Comparison of ENCODE assay signal across 9 mouse cellular contexts in the genomic region with DNA sequence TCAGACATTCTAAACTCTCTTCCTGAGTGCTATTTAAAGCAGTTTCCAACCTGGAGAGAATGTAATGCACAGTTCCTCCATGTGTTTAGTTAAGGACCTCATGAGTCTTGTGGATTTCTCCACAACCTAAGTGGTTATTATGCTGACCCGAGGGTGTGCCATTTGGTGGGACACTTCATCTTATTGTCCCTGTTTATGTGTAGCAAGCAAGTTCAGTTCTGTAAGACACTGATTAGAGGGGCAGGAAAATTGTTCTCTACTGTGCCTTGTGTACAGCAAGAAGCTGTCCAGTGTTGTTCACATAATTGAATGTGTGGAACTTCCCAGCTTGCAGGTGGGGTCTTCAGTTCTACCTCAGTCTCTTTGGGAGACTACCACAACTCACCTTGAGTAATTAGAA. TPM values are rescaled to one million over a fixed set of nuclear protein-coding genes. Genes with fewer than 3 reads are reported as not detected.
DNase-seq lines count a peak whose midpoint lies in the region; ATAC-seq lines count a peak whose summit lies in the region.
"Had no signal": no experiment of that assay in that cellular context is flagged by ENCODE, and none has a peak within 500 bp of the region (broad histone marks: within the 10 kb centered on the region; RNA-seq: fewer than 3 reads in every experiment).

No protein-coding gene starts in this region.

- no peaks in the 10 kb centered on the region for H3K9me3 ChIP-seq in heart, embryonic 14.5 days (ENCODE audit: control insufficient read depth, low read length)
- no peaks in the 10 kb centered on the region for H3K9me3 ChIP-seq in embryonic facial prominence, embryonic 14.5 days (ENCODE audit: control insufficient read depth, low read length)
- no peaks in the 10 kb centered on the region for H3K9me3 ChIP-seq in limb, embryonic 12.5 days

- H3K36me3 ChIP-seq in heart, embryonic 14.5 days (ENCODE audit: control insufficient read depth, insufficient read depth, low read length) = no peaks in the 10 kb centered on the region
- no peaks in the 10 kb centered on the region for H3K36me3 ChIP-seq in embryonic facial prominence, embryonic 14.5 days (ENCODE audit: control insufficient read depth, insufficient read depth, low read length)
- H3K36me3 ChIP-seq in limb, embryonic 12.5 days = no peaks in the 10 kb centered on the region

- H3K4me1 ChIP-seq in heart, embryonic 14.5 days (ENCODE audit: control insufficient read depth in 2 of 2, insufficient read depth in 2 of 2, low read length in 2 of 2) = peaks cover 9 to 24% of the 10 kb centered on the region in 2 experiments
- no peaks in the 10 kb centered on the region for H3K4me1 ChIP-seq in brown adipose tissue, adult 24 weeks (ENCODE audit: control insufficient read depth, insufficient read depth, insufficient read length, low read length)
- H3K4me1 ChIP-seq in embryonic facial prominence, embryonic 14.5 days (ENCODE audit: control insufficient read depth, insufficient read depth, low read length) = peaks cover 49% of the 10 kb centered on the region
- peaks cover 49% of the 10 kb centered on the region for H3K4me1 ChIP-seq in limb, embryonic 12.5 days (replicated peaks)

- H3K27me3 ChIP-seq in heart, embryonic 14.5 days (ENCODE audit: control insufficient read depth, insufficient read depth, low read length) = no peaks in the 10 kb centered on the region
- H3K27me3 ChIP-seq in embryonic facial prominence, embryonic 14.5 days (replicated peaks; ENCODE audit: control insufficient read depth, insufficient read depth, low read length) = no peaks in the 10 kb centered on the region
- no peaks in the 10 kb centered on the region for H3K27me3 ChIP-seq in limb, embryonic 12.5 days

- 33% methylated on average over 1 of the region's 1 CpGs for WGBS in heart, embryonic 14.5 days
- 25% methylated on average over 1 of the region's 1 CpGs for WGBS in embryonic facial prominence, embryonic 14.5 days
- WGBS in limb, embryonic 12.5 days = 23% methylated on average over 1 of the region's 1 CpGs

- no peak for ATAC-seq in heart, embryonic 14.5 days (ENCODE audit: insufficient number of reproducible peaks, insufficient read depth, low FRiP score, low read depth)
- ATAC-seq in embryonic facial prominence, embryonic 14.5 days (ENCODE audit: low read depth) = peak; percentile 19
- 0 out of 2 replicates have a peak, but pooled peaks have one; percentile 2 for ATAC-seq in limb, embryonic 12.5 days (ENCODE audit: insufficient number of reproducible peaks, insufficient read depth, low FRiP score, low TSS enrichment, low read depth)
- no peak for ATAC-seq in granulocyte monocyte progenitor cell, adult 5-6 weeks (replicated peaks; ENCODE audit: poor library complexity, severe bottlenecking)

- peak overlapping the region; percentile 46 for H3K4me2 ChIP-seq in heart, embryonic 14.5 days (ENCODE audit: low read length)
- H3K4me2 ChIP-seq in embryonic facial prominence, embryonic 14.5 days (ENCODE audit: low read depth, low read length) = peak overlapping the region; percentile 49
- H3K4me2 ChIP-seq in limb, embryonic 12.5 days = peak overlapping the region; percentile 43

- H3K9ac ChIP-seq in heart, embryonic 14.5 days (ENCODE audit: low read length) = no peak overlapping the region; the same call in 1 of the 2 replicates
- peak overlapping the region; percentile 35 for H3K9ac ChIP-seq in embryonic facial prominence, embryonic 14.5 days (ENCODE audit: low read depth, low read length)
- H3K9ac ChIP-seq in limb, embryonic 12.5 days (replicated peaks) = 0 out of 2 replicates have a peak overlapping the region, but pooled peaks have one; percentile 31

- no peak overlapping the region for H3K4me3 ChIP-seq in heart, embryonic 14.5 days (ENCODE audit: control insufficient read depth in 1 of 2, insufficient read depth in 1 of 2, low read depth in 1 of 2, low read length in 2 of 2)
- no peak overlapping the region for H3K4me3 ChIP-seq in brown adipose tissue, adult 24 weeks (ENCODE audit: insufficient read depth, low read depth, low read length)
- H3K4me3 ChIP-seq in embryonic facial prominence, embryonic 14.5 days (ENCODE audit: low read depth, low read length) = peak overlapping the region; percentile 18
- H3K4me3 ChIP-seq in limb, embryonic 12.5 days (replicated peaks) = no peak overlapping the region

- H3K27ac ChIP-seq in heart, embryonic 14.5 days (replicated peaks in 1 of 2; ENCODE audit: control insufficient read depth in 1 of 2, insufficient read depth in 1 of 2, low read depth in 2 of 2, low read length in 2 of 2) = peak overlapping the region; percentile 80 to 88
- H3K27ac ChIP-seq in brown adipose tissue, adult 24 weeks (replicated peaks; ENCODE audit: low read depth, low read length) = peak overlapping the region; percentile 59
- H3K27ac ChIP-seq in embryonic facial prominence, embryonic 14.5 days (replicated peaks; ENCODE audit: low read depth, low read length) = peak overlapping the region; percentile 94
- H3K27ac ChIP-seq in limb, embryonic 12.5 days = peak overlapping the region; percentile 96

- DNase-seq in heart, adult 8-10 months (ENCODE audit: low spot score) = no peak
- DNase-seq in embryonic facial prominence, embryonic 14.5 days (ENCODE audit: low spot score) = no peak
- no peak for DNase-seq in thymus, postnatal 10 days (ENCODE audit: low spot score in 2 of 2)
- no peak for DNase-seq in urinary bladder, postnatal 10 days (ENCODE audit: low spot score)
- DNase-seq: cerebellum, postnatal 36 days had no signal

RNA-seq across cellular contexts. Expression of gene Col1a2, which starts 15.6 kb away (rescaled TPM):
- polyA plus RNA-seq in heart, embryonic 14.5 days (2014; fragmentation: Nextera tagmentation; extraction: Ambion mirVana) = 302 and 373 TPM in 2 replicates
- total RNA-seq in heart, adult 8-10 months (2022) = 10 to 100 TPM; 37.7 to 60.4 (median 58.0) TPM
- 55.7 and 80.6 TPM in 2 replicates for polyA plus RNA-seq in brown adipose tissue, adult 24 weeks (2012; ENCODE audit: insufficient read depth, insufficient read length, missing spikeins)
- polyA plus RNA-seq in embryonic facial prominence, embryonic 14.5 days (2014; fragmentation: Nextera tagmentation; extraction: Ambion mirVana) = 2,526 and 3,098 TPM in 2 replicates
- polyA plus RNA-seq in limb, embryonic 12.5 days (2016; fragmentation: Nextera tagmentation; extraction: Ambion mirVana) = 448 and 471 TPM in 2 replicates
- total RNA-seq in granulocyte monocyte progenitor cell, adult 5-6 weeks (2014; fragmentation: Nextera tagmentation) = not detected in 2 replicates
- 0.13 TPM in 1 of 2 replicates, not detected in the other for total RNA-seq in granulocyte monocyte progenitor cell, adult 5-6 weeks (2017)

Comparison
In these comparisons a context has a peak if more than half of its experiments do, and no peak if none do; other contexts are left out.
1. ATAC-seq: peak in embryonic facial prominence, embryonic 14.5 days (single experiment) and limb, embryonic 12.5 days (single experiment); none in heart, embryonic 14.5 days (single experiment) and granulocyte monocyte progenitor cell, adult 5-6 weeks (single experiment).
2. Peak in every context shown above with its lines, with median percentiles within 50 percentile points of each other: H3K27ac ChIP-seq and H3K4me2 ChIP-seq.